Mouse (Mus musculus) small intestine, adult 2 months (tissue): ENCODE data around the gene Rarres1. TPM values are rescaled to one million over a fixed set of nuclear protein-coding genes. Genes with fewer than 3 reads are reported as not detected.

Experiments used
- H3K27ac ChIP-seq: fragments of 200-500 bp; 2 replicates; pipeline ENCODE4 v1.5.1; 2012; ENCODE audit warnings: low read depth, low read length, control low read depth, inconsistent platforms; ENCODE audit not compliant: insufficient read depth
- H3K27me3 ChIP-seq: fragments of 200-500 bp; 2 replicates; pipeline ENCODE4 v1.6.1; 2012; ENCODE audit warnings: mild to moderate bottlenecking, moderate library complexity, low read length, inconsistent platforms; ENCODE audit not compliant: control insufficient read depth, insufficient read depth
- H3K36me3 ChIP-seq: fragments of 200-500 bp; 2 replicates; pipeline ENCODE4 v1.6.1; 2012; ENCODE audit warnings: mild to moderate bottlenecking, low read length, control low read depth, inconsistent platforms; ENCODE audit not compliant: control insufficient read depth, insufficient read depth
- H3K4me1 ChIP-seq: fragments of 200-500 bp; 2 replicates; pipeline ENCODE4 v1.6.1; 2012; ENCODE audit warnings: low read length, inconsistent platforms, mixed read lengths; ENCODE audit not compliant: control insufficient read depth, insufficient read depth, insufficient read length
- H3K4me3 ChIP-seq: fragments of 200-500 bp; 2 replicates; pipeline ENCODE4 v1.5.1; 2012; ENCODE audit warnings: low read depth, mild to moderate bottlenecking, control low read depth, inconsistent platforms, low read length, moderate library complexity
- CTCF ChIP-seq: fragments of 200-500 bp; IDR thresholded peaks from 2 replicates; pipeline ENCODE4 v1.5.1; 2012; ENCODE audit warnings: low read depth, mild to moderate bottlenecking, control low read depth, inconsistent platforms, low read length, moderate library complexity, mixed read lengths; ENCODE audit not compliant: insufficient replicate concordance, insufficient read length; ENCODE audit errors: extremely low read depth
- POLR2A ChIP-seq: fragments of 200-500 bp; IDR thresholded peaks from 2 replicates; pipeline ENCODE4 v1.6.1; 2012; ENCODE audit warnings: low read depth, mild to moderate bottlenecking, control low read depth, inconsistent platforms, low read length, moderate library complexity
- WGBS: fragments of 180-500 bp; shearing (Covaris S2); methylation state at CpG from one replicate; pipeline ENCODE4 v1.1.7; 2018; 5-methylcytosine and 5-hydroxymethylcytosine counted together
- polyA plus RNA-seq: library from polyadenylated mRNA; depleted of rRNA; stranded (reverse); fragments of >200 nt; gene quantifications from 2 replicates; pipeline ENCODE4 v1.2.3, GENCODE M21; 2012; rRNA removed

The Rarres1 gene
- 1.9 and 3.9 TPM in 2 replicates for polyA plus RNA-seq

- H3K27ac ChIP-seq, result no peak within 1 kb of the TSS
- no peaks in the 10 kb centered on the region for H3K36me3 ChIP-seq
- H3K4me3 ChIP-seq, result peak within 1 kb of the TSS; percentile 54
- 2% methylated on average over 38 of the region's 38 CpGs for WGBS
- peaks cover 15% of the 10 kb centered on the region; the same call in 1 of the 2 replicates for H3K27me3 ChIP-seq
- no peaks in the 10 kb centered on the region for H3K4me1 ChIP-seq
- TF ChIP-seq CTCF (no peak), POLR2A (no peak)
Measured at GRCm38 (mm10) chr3:67515274-67515801, at the start of gene Rarres1. Gene Rarres1, minus strand, starts transcription at chr3:67515523.

- Histone ChIP-seq H3K36me3 (no peaks in the 10 kb centered on the region), H3K27me3 (no peaks in the 10 kb centered on the region), H3K4me3 (no peak overlapping the region), H3K27ac (no peak overlapping the region), H3K4me1 (no peaks in the 10 kb centered on the region)
- WGBS, result 58% methylated on average over 5 of the region's 5 CpGs
- TF ChIP-seq CTCF (no peak), POLR2A (no peak)
Measured at GRCm38 (mm10) chr3:67564731-67565357, 49.5 kb upstream of the Rarres1 start.

GRCm38 (mm10) chr3:67557718-67558354 is 42.5 kb upstream of the Rarres1 start:
- 77% methylated on average over 14 of the region's 14 CpGs for WGBS
- H3K27ac ChIP-seq, result no peak overlapping the region
- TF ChIP-seq POLR2A (no peak), CTCF (no peak)
- H3K4me3 ChIP-seq, result no peak overlapping the region
- no peaks in the 10 kb centered on the region for H3K27me3 ChIP-seq
- no peaks in the 10 kb centered on the region for H3K36me3 ChIP-seq
- no peaks in the 10 kb centered on the region for H3K4me1 ChIP-seq

- TF ChIP-seq POLR2A (no peak), CTCF (no peak)
- no peaks in the 10 kb centered on the region for H3K27me3 ChIP-seq
- no peak overlapping the region for H3K27ac ChIP-seq
- 62% methylated on average over 14 of the region's 14 CpGs for WGBS
- no peaks in the 10 kb centered on the region for H3K36me3 ChIP-seq
- H3K4me3 ChIP-seq, result peak overlapping the region; percentile 10; the same call in 1 of the 2 replicates
- H3K4me1 ChIP-seq, result no peaks in the 10 kb centered on the region
Measured at GRCm38 (mm10) chr3:67557200-67557651, 41.9 kb upstream of the Rarres1 start.

- 74% methylated on average over 5 of the region's 5 CpGs for WGBS
- H3K4me3 ChIP-seq, result no peak overlapping the region
- no peaks in the 10 kb centered on the region for H3K27me3 ChIP-seq
- H3K36me3 ChIP-seq, result no peaks in the 10 kb centered on the region
- no peak overlapping the region for H3K27ac ChIP-seq
- TF ChIP-seq CTCF (no peak), POLR2A (no peak)
- no peaks in the 10 kb centered on the region for H3K4me1 ChIP-seq
Measured at GRCm38 (mm10) chr3:67555211-67555610, 39.9 kb upstream of the Rarres1 start.

GRCm38 (mm10) chr3:67553927-67554448 is 38.7 kb upstream of the Rarres1 start:
- H3K27ac ChIP-seq, result no peak overlapping the region
- H3K4me1 ChIP-seq, result no peaks in the 10 kb centered on the region
- H3K27me3 ChIP-seq, result no peaks in the 10 kb centered on the region
- H3K4me3 ChIP-seq, result no peak overlapping the region
- 48% methylated on average over 5 of the region's 5 CpGs for WGBS
- TF ChIP-seq POLR2A (no peak), CTCF (no peak)
- no peaks in the 10 kb centered on the region for H3K36me3 ChIP-seq

GRCm38 (mm10) chr3:67553281-67553680 is 38.0 kb upstream of the Rarres1 start:
- TF ChIP-seq POLR2A, result no peak
- TF ChIP-seq CTCF, result no peak
- Histone ChIP-seq H3K27me3 (no peaks in the 10 kb centered on the region), H3K36me3 (no peaks in the 10 kb centered on the region), H3K4me1 (no peaks in the 10 kb centered on the region), H3K4me3 (no peak overlapping the region), H3K27ac (no peak overlapping the region)
- WGBS, result 50% methylated on average over 4 of the region's 4 CpGs
